Mouse (Mus musculus): ENCODE results near the gene Syt7.

Gene Syt7

DNA sequence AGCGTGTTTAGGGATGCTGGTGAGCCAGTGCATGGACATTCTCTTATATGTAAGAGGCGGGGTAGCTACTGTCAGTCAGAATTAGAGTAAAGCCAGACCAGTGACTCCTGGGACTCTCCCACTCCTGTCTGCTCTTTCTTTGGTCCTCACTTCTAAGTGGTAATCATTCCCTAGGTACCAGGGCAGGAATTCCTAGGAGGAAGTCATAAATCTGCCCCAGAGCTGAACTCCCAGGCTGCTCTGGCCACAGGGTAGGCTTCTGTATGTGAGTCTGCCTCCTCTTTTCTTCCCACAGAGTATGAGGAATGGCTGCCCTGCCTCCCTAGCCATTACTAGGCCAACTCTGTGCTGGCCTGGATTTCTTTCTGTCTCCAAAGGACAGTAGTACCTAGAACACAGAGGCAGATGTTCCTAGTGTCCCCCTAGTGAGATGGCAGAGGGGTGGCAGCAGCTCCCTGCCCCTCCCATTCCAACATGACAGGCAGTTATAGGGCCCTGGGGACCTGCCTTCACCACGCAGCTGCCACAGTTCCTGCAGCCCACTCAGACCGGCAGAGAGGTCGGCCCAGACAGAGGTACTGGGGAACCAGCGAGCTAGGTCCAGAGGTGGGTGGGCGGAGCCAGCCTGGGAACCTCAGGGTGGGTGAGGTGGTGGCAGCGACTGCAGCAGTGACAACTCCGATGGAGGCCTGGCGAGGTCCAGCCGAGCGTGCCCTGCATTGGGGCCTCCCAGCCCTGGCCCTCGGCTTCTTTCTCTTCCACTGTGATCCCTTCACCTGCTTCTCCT is 36.8 kb downstream of the Syt7 start:
- no peak for DNase-seq

DNA sequence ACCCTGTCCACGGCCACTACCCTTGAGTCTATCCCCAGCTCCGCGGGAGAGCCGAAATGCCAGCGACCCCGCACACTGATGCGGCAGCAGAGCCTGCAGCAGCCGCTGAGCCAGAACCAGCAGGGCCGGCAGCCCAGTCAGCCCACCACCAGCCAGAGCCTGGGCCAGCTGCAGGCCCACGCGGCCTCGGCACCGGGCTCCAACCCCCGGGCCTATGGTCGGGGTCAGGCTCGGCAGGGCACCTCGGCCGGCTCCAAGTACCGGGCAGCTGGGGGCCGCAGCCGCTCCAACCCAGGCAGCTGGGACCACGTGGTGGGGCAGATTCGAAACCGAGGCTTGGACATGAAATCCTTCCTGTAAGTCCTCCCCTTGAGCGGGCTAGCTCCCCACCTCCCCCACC is 37.4 kb downstream of the Syt7 start:
- DNase-seq = no peak

DNA sequence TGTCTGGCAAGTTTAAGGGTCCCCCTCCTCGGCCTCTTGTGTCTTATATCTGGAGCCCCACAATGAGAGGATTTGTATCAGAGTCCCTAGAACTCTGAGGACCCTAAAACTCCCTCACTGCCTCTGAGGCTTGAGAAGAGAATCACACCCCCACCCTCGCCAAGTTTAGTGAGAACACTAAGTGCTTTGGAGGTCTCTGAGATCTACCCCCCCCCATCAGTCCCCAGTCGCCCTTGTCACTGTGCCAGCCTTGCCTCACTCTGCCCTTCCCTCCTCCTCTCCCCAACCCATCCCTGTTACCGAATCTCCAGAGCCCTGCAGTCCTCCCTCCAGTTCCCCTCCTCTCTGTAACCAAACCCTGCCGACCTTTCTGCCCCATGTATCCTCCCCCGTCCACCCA is 37.9 kb downstream of the Syt7 start:
- DNase-seq = no peak

DNA sequence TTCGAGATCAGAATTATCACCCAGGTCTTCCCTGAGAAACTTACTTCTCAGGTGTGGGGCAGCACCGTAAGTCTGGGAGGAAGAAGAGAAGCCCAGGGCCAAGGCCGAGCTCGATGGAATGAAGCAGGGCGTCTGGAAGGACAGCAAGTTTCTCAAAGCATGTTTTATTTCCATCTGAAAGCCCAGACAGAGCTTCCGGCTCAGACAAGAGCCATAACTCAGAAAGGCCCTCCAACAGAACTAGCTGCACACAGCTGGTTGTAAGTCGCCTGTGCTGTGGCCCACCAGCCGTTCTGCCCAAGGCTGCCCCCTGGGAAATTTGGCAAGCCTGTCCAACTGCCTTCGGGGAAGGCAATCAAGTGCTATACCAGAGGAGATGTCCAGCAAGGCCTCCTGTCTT is 38.5 kb downstream of the Syt7 start:
- no peak for DNase-seq

GRCm38 (mm10) chr19:10429371-10429770 is 40.5 kb downstream of the Syt7 start:
- DNase-seq = no peak

DNA sequence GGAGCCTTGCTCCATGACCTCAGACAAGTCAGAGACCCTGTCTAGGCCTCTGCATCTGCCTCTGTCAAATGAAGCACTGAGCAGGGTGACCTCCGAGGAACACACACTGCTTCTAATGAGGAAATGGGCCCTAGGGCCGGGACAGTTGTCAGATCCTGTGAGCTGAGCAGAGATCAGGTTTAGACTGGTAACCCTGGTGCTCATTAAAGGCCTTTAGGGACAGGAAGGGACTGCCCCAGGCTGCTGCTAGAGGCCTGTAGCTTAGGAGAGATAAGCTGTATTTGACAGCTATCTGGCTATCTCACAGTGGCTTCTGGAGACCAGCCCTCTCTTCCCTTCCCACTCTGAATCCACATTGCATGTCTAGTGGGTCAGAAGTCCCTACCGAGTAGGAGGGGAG is 42.5 kb downstream of the Syt7 start:
- no peak for DNase-seq

DNA sequence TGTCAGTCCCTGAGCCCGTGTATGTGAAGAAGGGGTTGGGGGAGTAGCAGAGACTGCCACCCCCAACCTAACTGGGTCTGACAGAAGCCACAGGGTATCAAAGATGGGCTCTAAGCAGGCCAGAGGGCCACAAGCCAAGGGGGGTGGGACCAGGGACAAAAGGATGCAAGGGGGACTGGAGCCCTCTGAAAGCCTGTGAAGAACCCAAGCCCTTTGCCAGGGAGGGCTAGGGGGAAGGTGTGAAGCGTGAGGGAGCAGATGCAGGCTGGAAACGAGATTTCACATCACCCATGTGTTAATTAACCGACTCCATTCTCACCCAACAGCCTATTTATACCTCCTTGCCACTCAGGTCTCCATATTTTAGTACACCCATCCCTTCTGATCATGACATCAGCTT is 43.0 kb downstream of the Syt7 start:
- DNase-seq = no peak

DNA sequence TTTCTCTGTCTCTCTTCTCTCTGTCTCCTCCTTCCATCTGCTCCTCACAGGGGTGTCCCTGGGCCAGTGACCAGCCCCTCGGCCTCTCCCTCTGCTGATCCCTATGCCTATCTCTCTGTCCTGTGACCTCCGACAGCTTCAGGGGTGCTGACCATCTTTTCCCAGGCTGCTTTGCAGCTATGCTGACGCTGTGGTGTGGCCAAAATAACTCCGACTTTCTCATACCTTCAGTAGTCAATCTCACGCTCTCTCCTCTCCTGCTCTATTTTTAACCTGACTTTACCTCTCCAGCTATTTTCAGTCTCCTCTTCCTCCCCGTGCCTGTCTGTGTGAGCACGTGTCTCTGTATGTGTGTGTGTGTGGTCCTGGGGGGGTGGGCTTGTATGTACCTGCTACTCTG is 44.3 kb downstream of the Syt7 start:
- DNase-seq = no peak

GRCm38 (mm10) chr19:10433879-10434540 is 45.1 kb downstream of the Syt7 start:
- no peak for DNase-seq

GRCm38 (mm10) chr19:10434927-10435326 is 46.0 kb downstream of the Syt7 start:
- no peak for DNase-seq

- peak; percentile 75 to 77 for DNase-seq
Observed at GRCm38 (mm10) chr19:10435908-10436307, 47.0 kb downstream of the Syt7 start.

DNA sequence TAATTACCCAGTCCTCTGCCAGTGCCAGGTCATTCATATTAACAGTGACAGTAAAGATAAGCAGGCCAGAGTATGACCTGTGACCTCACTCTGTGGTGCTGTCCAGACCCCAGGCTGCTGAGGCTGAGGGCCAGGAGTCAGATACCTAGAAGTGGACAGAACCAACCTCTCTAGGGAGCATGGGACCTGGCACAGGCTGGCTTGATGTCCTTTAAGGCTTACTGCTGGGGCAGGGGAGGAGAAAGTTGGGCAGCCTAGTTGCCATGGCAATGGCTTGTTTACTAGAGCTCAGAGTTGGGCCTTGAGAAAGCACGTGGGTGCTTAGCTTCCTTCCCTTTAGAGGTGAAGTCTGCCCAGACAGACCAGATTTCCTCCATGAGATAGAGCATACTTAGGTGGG is 47.8 kb downstream of the Syt7 start:
- no peak for DNase-seq

DNA sequence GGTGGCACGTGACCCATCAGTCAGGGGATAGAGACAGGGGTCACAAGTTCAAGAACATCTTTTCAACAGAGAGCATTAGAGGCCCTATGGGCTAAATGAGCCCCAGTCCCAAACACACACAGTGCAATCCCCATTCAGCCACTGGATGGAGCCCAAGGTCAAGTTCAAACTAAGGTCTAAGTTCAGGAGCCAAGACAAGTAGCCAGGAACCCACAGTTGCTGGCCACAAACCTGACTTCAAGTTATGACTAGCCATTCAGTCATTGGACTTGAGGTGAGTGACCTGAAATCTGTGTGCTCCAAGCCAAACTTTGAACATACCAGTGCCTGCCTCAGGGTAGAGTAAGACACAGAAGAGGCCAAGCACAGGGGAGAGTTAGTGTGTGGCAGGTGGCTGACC is 48.6 kb downstream of the Syt7 start:
- DNase-seq = peak in 1 of 2 experiments; percentile 32

DNA sequence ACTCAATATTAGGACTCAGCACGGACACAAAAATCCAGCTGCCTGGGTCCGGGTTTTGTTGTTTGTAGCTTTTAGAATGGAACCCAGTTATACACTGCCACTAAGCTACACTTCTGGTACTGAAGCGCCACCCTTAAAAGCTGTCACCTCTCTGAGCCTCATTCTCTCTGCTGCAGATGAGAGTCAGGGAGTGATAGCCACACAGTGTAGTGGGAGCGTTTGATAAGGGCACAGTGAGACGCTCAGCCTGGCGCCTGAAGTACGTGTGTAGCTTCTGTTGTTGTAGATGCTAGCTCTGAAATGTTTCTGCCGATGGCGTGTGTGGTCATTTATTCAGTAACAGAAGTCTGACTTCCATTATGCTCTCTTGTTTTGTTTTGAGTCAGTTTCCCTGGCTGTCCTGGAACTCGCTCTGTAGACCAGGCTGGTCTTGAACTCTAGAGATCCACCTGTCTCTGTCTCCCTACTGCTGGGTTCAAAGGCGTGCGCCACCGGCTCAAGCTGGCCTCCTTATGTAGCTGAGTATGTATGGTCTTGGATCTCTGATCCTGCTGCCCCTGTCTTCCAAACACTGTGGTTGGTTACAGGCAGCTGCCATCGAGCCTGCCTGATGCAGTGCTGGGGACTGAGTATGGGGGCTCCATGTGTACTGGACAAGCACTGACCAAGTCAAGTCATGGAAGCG is 55.9 kb downstream of the Syt7 start:
- no peak for DNase-seq

DNA sequence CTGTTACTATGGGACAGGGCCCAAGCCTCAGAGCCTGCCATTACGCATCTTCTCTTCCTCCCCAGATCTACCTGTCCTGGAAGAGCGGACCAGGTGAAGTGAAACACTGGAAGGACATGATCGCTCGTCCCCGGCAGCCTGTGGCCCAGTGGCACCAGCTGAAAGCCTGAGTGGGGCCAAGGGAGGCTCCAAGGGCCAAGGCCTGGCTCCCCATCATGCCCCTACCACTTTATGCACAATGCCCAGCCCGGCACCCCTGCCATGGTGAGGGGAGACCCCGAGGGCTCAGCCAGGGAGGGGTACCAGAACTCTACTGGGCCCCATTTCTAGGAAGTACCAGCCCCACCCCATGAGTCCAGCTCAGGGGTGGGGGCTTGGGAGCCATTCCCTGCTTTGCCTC is 59.4 kb downstream of the Syt7 start:
- peak in 1 of 2 experiments; percentile 24 for DNase-seq

DNA sequence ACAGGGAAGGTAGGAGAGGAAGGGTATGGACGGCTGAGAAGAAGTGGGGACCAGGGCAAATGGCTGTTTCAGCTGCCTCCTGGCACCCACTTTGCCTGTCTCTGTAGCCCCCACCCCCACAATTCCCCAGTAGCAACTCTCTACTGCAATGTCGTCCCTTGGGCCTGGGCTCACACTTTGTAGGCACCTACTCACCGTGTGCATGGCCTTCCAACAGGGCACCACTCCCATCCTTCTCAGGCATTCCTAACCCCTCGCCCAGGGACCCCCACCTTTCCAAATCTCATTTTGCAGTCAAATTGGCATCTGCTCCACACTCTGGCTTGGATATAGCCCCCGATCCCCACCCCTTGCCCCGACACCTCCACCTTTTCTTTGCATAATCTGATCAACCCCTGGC is 60.3 kb downstream of the Syt7 start:
- DNase-seq = peak in 1 of 2 experiments; percentile 23

DNA sequence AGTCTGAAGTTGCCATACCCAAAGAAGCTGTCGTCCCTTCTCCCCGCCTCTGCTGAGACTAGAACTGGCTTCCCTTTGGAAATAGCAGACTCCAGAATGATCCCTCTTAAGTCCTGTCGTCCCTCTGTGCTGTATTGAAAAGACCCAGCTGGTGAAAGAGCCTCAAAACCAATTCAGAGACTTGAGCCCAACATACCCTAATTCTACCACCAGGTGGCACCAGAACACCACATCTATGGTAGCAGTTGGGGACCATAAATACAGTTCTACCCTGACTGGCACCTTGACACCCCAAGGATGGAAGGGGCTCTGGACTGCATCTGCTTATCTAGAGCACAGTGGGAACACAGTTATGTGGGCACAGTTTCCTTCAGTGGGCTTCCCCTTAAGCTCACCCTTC is 60.8 kb downstream of the Syt7 start:
- peak; percentile 64 to 84 for DNase-seq

- no peak for DNase-seq
Observed at GRCm38 (mm10) chr19:10454718-10455436, 66.0 kb downstream of the Syt7 start.

DNA sequence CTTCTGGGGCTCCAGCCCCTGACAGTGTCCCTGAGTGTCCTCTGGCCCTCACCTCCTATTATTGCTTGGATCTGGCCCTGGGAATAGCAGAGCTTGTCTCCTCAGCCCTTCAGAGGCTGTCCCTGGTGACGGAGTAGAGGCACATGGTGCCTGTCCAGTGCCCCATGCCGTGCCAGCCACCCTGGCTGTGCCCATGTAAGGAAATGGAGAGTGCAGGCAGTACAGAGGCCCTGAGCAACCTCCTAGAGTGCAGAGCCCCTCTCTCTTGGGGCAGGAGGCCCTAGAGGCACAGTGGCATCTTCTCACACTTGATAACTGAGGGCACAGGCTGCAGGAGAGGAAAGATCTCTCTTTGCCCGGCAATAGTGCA is 66.5 kb downstream of the Syt7 start:
- no peak for DNase-seq

GRCm38 (mm10) chr19:10456752-10457483 is 68.0 kb downstream of the Syt7 start, which contains the start of gene Lrrc10b:
Lrrc10b (minus strand) TSS chr19:10457473.
- DNase-seq = peak; percentile 45 to 73

DNA sequence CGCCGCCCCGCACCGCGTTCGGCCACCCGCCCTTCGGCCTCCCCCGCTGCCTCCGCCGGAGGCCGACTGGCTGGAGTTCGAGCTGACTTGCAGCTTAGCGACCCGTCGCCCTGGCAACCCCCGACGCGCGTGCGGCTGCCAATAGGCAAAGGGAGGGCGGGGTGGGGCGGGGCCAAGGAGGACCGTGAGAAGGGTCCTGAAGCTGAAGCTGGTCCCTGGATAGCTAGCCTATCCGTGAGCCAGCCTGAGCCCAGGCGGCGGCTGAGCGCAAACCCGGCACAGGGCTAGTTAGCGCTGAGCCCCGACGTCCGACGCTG is 68.6 kb downstream of the Syt7 start:
- DNase-seq = peak; percentile 66 to 80

DNA sequence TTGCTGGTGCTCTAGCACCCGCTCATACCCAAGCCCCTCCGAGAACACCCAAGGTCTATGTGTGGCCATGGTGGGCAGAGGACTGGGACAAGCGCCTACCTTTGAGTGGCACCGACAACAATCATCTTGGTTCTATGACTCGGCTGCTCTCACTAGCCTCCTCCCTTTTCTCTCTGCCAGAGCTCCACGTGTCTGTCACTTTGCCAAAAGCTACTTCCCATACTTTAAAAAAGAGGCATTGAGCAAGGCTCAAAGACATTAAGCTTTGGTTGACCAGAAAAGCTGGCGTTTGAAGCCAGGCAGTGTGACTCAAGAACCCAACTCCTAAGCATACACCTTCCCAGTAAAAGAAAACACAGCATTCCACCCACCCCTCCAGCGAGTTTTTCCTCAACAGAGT is 69.2 kb downstream of the Syt7 start:
- peak; percentile 49 to 60 for DNase-seq

DNA sequence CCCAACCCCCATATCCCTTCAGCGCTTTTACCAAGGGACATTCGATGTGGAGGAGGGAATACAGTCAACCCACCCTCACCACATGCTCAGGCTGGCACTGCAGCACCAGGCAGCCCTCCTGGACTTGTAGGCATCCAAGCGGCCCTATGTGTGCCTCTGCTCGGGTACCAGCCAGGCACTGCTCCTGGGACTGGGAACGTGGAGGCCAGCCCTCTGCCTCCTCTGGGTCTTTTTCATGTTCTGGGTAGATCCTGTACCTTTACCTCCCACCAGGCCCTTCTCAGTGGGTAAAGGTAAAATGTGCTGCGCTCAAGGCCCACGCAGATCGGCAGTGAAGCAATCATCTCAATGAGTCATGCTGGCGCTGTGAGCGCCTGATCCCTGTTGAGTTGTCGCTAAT is 71.0 kb downstream of the Syt7 start:
- DNase-seq = no peak
